Mouse (Mus musculus) ES-E14 (cell line): ENCODE measurements around the gene Lgals1.

ENCODE experiments used
- CHD2 ChIP-seq: IDR thresholded peaks from 2 replicates; pipeline ENCODE4 v1.6.1; 2014; ENCODE audit warnings: mild to moderate bottlenecking, low read depth, low read length, inconsistent platforms
- MAFK ChIP-seq: IDR thresholded peaks from 2 replicates; pipeline ENCODE4 v1.6.1; 2014; ENCODE audit warnings: mild to moderate bottlenecking, low read depth, low read length, inconsistent platforms; ENCODE audit not compliant: insufficient read depth
- ZNF384 ChIP-seq: IDR thresholded peaks from 2 replicates; pipeline ENCODE4 v1.6.1; 2012; ENCODE audit warnings: low read depth, low read length, inconsistent platforms

- TF ChIP-seq MAFK (no peak), CHD2 (no peak), ZNF384 (no peak)
Measured at GRCm38 (mm10) chr15:78960088-78960487, 33.6 kb downstream of the Lgals1 start.
